Mouse (Mus musculus): ENCODE measurements around the gene Nbeal1.

GRCm38 (mm10) chr1:60381910-60382309 is 201.5 kb downstream of the Nbeal1 start:
- TF ChIP-seq GATA1 (IDR thresholded peaks at IDR 0.05; ENCODE audit: borderline replicate concordance, low read length) (no peak), FLI1 (IDR thresholded peaks at IDR 0.05; ENCODE audit: low read length) (no peak)

Data from megakaryocyte, embryonic 14.5 days (primary cell).